Mouse (Mus musculus) cortical plate, adult 2 months (tissue): ENCODE measurements around the gene Asnsd1.

Experiments
- CTCF ChIP-seq: fragments of 200-500 bp; IDR thresholded peaks from 2 replicates; pipeline ENCODE4 v1.5.1; 2011; ENCODE audit warnings: mild to moderate bottlenecking, control low read depth, low read length; ENCODE audit not compliant: insufficient read depth; ENCODE audit errors: extremely low read depth
- POLR2A ChIP-seq: fragments of 200-500 bp; IDR thresholded peaks from 2 replicates; pipeline ENCODE4 v1.6.1; 2011; ENCODE audit warnings: mild to moderate bottlenecking, low read length, control low read depth; ENCODE audit not compliant: insufficient read depth; ENCODE audit errors: extremely low read depth

DNA sequence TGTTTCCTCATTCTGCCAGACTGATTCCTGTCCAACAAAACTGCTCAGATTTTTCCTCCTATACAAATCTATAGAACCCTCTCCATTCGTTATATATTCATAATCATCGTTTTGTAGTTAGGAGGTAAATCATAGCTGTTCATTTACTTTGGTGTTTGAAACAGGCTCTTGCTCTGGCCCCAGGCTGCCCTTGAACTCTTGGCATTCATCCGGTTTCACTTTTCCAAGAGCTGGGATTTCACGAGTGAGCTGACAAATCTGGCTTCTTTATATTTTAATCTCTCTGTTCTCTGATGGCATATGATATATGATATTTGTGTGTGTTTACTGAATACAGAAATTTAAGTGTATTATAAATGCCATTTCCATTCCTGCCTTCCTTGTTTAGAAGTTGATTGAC lies 52.0 kb downstream of the Asnsd1 start:
- no peak for TF ChIP-seq CTCF
- TF ChIP-seq POLR2A = no peak
